ENCODE assay signal across 1 mouse cellular context in genomic region chr11:82867956-82868355, GRCm38 (mm10).
A peak's percentile ranks its signal among the peaks of the same experiment; 100 is the strongest.
TF ChIP-seq lines count a peak whose summit lies in the region.

No protein-coding gene starts in this region.

TF ChIP-seq in CH12.LX, 34 proteins besides CTCF, POLR2A, EP300 and RAD21:
- TF ChIP-seq SIN3A (IDR thresholded peaks at IDR 0.05; ENCODE audit: low read length) (0 out of 2 replicates have a peak, but pooled peaks have one; percentile 34), RCOR1 (conservative IDR thresholded peaks at IDR 0.05; ENCODE audit: low read depth, low read length) (no peak)
